ENCODE assay signal across 36 mouse cellular contexts in the genomic region with DNA sequence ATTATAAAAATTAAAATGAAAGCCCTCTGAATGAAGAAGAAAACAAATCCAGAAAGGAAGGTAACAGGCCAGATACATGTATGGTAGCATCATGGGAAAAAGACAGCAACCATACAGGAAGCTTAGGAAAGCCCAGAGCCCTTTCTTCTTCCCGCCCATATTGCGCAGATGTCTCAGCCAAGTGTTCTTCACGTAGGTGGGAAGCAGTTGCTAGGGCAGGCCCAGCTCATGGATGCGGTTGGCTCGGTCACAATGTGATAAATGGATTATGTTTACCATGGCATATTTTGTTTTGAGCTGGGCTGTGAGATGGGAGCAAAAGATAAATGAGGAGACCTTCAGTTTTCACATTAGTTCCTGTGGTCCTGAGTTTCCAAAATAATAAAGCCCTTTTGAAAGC. TPM values are rescaled to one million over a fixed set of nuclear protein-coding genes. Genes with fewer than 3 reads are reported as not detected.
DNase-seq lines count a peak whose midpoint lies in the region; ATAC-seq and TF ChIP-seq lines count a peak whose summit lies in the region.
"Had no signal": no experiment of that assay in that cellular context is flagged by ENCODE, and none has a peak within 500 bp of the region (broad histone marks: within the 10 kb centered on the region; RNA-seq: fewer than 3 reads in every experiment).

No protein-coding gene starts in this region.

- no peak for TF ChIP-seq RAD21 in MEL (IDR thresholded peaks at IDR 0.05; ENCODE audit: low read depth, low read length)

- no peak for DNase-seq in forebrain, embryonic 14.5 days (ENCODE audit: low spot score)
- DNase-seq in heart, adult 11 months = peak; percentile 18
- DNase-seq in heart, adult 18-20 months = no peak
- DNase-seq in layer of hippocampus, adult 9-11 months = peak; percentile 70
- DNase-seq in layer of hippocampus, postnatal 14 days (ENCODE audit: low spot score in 2 of 2) = no peak
- no peak for DNase-seq in MEL (ENCODE audit: low read depth, low spot score)
- DNase-seq: adrenal gland, adult 2 months; adrenal gland, postnatal 14 days; B cell, adult 2 months; cerebellum, adult 11-12 months; cerebellum, adult 8-10 months; cerebellum, postnatal 10 days; cerebellum, postnatal 36 days; embryo, embryonic 11 days; gastrocnemius, adult 2 months; gastrocnemius, postnatal 14 days; heart, adult 2 months; heart, postnatal 14 days; heart, postnatal 4 days had no signal

- no peaks in the 10 kb centered on the region for H3K27me3 ChIP-seq in forebrain, embryonic 16.5 days (replicated peaks; ENCODE audit: control insufficient read depth, insufficient read depth, low read length)
- H3K27me3 ChIP-seq in forebrain, embryonic 14.5 days (replicated peaks; ENCODE audit: control insufficient read depth, insufficient read depth, low read length) = no peaks in the 10 kb centered on the region
- no peaks in the 10 kb centered on the region for H3K27me3 ChIP-seq in MEL (ENCODE audit: control insufficient read depth in 1 of 2, insufficient read depth in 2 of 2, low read length in 2 of 2)
- H3K27me3 ChIP-seq: CH12.LX; embryonic facial prominence, embryonic 13.5 days; heart, embryonic 13.5 days had no signal

- WGBS in forebrain, embryonic 16.5 days = 63% methylated on average over 5 of the region's 5 CpGs
- WGBS in forebrain, embryonic 14.5 days = 68% methylated on average over 5 of the region's 5 CpGs

- no peak overlapping the region for H3K27ac ChIP-seq in forebrain, embryonic 16.5 days (ENCODE audit: low read length)
- no peak overlapping the region for H3K27ac ChIP-seq in forebrain, embryonic 14.5 days (ENCODE audit: low read depth, low read length)
- H3K27ac ChIP-seq in MEL (ENCODE audit: control insufficient read depth, low read depth, low read length) = no peak overlapping the region
- H3K27ac ChIP-seq: embryonic facial prominence, embryonic 10.5 days; embryonic facial prominence, embryonic 13.5 days; gastrocnemius, adult 2 months; heart, adult 2 months; hindbrain, embryonic 14.5 days; hindbrain, postnatal 0 days had no signal

- no peaks in the 10 kb centered on the region for H3K9me3 ChIP-seq in forebrain, embryonic 16.5 days (ENCODE audit: control insufficient read depth, low read length)
- no peaks in the 10 kb centered on the region for H3K9me3 ChIP-seq in forebrain, embryonic 14.5 days (replicated peaks; ENCODE audit: control insufficient read depth, low read length)
- H3K9me3 ChIP-seq in MEL (replicated peaks; ENCODE audit: insufficient read depth, low read length) = no peaks in the 10 kb centered on the region
- H3K9me3 ChIP-seq: embryonic facial prominence, embryonic 10.5 days; embryonic facial prominence, embryonic 13.5 days; G1E; heart, embryonic 10.5 days; heart, embryonic 13.5 days had no signal

- no peak overlapping the region for H3K4me3 ChIP-seq in forebrain, embryonic 16.5 days (replicated peaks; ENCODE audit: low read length)
- no peak overlapping the region for H3K4me3 ChIP-seq in forebrain, embryonic 14.5 days (ENCODE audit: low read depth, low read length)
- H3K4me3 ChIP-seq in MEL (ENCODE audit: control insufficient read depth in 1 of 2, insufficient read depth in 1 of 2, low read depth in 2 of 2, low read length in 2 of 2) = no peak overlapping the region
- H3K4me3 ChIP-seq: embryonic facial prominence, embryonic 10.5 days; embryonic facial prominence, embryonic 13.5 days; erythroblast, embryonic 14.5 days; gastrocnemius, adult 2 months; heart, adult 2 months; heart, embryonic 10.5 days; heart, embryonic 13.5 days had no signal

- peaks cover 78% of the 10 kb centered on the region for H3K79me2 ChIP-seq in MEL (ENCODE audit: control insufficient read depth, insufficient read depth, low read length, poor library complexity)

- no peak overlapping the region for H3K9ac ChIP-seq in forebrain, embryonic 16.5 days (replicated peaks; ENCODE audit: low read depth, low read length)
- no peak overlapping the region for H3K9ac ChIP-seq in forebrain, embryonic 14.5 days (ENCODE audit: low read length)
- H3K9ac ChIP-seq in MEL (ENCODE audit: control insufficient read depth, low read depth, low read length, poor library complexity, severe bottlenecking) = no peak overlapping the region
- H3K9ac ChIP-seq: embryonic facial prominence, embryonic 13.5 days; heart, embryonic 13.5 days; hindbrain, embryonic 14.5 days had no signal

- peaks cover 72% of the 10 kb centered on the region for H3K4me1 ChIP-seq in forebrain, embryonic 16.5 days (replicated peaks; ENCODE audit: control insufficient read depth, insufficient read depth, low read length)
- H3K4me1 ChIP-seq in forebrain, embryonic 14.5 days (ENCODE audit: control insufficient read depth, insufficient read depth, low read length) = peaks cover 58% of the 10 kb centered on the region
- H3K4me1 ChIP-seq in MEL (ENCODE audit: control insufficient read depth in 1 of 2, insufficient read depth in 2 of 2, low read length in 2 of 2) = peaks cover 6 to 21% of the 10 kb centered on the region in 2 experiments; a peak in 3 of 4 replicates

- no peak for TF ChIP-seq POLR2A in MEL (IDR thresholded peaks at IDR 0.05; ENCODE audit: control insufficient read depth in 1 of 2, insufficient read depth in 1 of 2, low read depth in 1 of 2, low read length in 2 of 2, poor library complexity in 1 of 2)

- no peak for TF ChIP-seq CTCF in MEL (IDR thresholded peaks at IDR 0.05 in 2 of 3, conservative IDR thresholded peaks at IDR 0.05 in 1 of 3; ENCODE audit: control insufficient read depth in 1 of 3, insufficient read depth in 1 of 3, low read depth in 2 of 3, low read length in 3 of 3, poor library complexity in 1 of 3, severe bottlenecking in 1 of 3)

- no peak for ATAC-seq in forebrain, embryonic 16.5 days
- no peak for ATAC-seq in forebrain, embryonic 14.5 days
- no peak for ATAC-seq in megakaryocyte, adult 5-6 weeks (ENCODE audit: poor library complexity, severe bottlenecking)
- ATAC-seq: hindbrain, postnatal 0 days; inflammation-experienced regulatory T-cells, adult 6 months; intestine, postnatal 0 days had no signal

- H3K4me2 ChIP-seq in forebrain, embryonic 16.5 days (ENCODE audit: low read length) = peak overlapping the region; percentile 23; the same call in 1 of the 2 replicates
- H3K4me2 ChIP-seq in forebrain, embryonic 14.5 days (ENCODE audit: low read length) = no peak overlapping the region
- H3K4me2 ChIP-seq: embryonic facial prominence, embryonic 13.5 days; heart, embryonic 13.5 days; hindbrain, embryonic 14.5 days had no signal

- no peak for TF ChIP-seq EP300 in MEL (IDR thresholded peaks at IDR 0.05; ENCODE audit: low read depth in 1 of 2, low read length in 2 of 2)

- H3K36me3 ChIP-seq in forebrain, embryonic 16.5 days (ENCODE audit: control insufficient read depth, insufficient read depth) = no peaks in the 10 kb centered on the region
- H3K36me3 ChIP-seq in forebrain, embryonic 14.5 days (ENCODE audit: control insufficient read depth, insufficient read depth, low read length) = peaks cover 8% of the 10 kb centered on the region; the same call in 1 of the 2 replicates
- H3K36me3 ChIP-seq in MEL (ENCODE audit: control insufficient read depth in 1 of 2, insufficient read depth in 2 of 2, low read length in 2 of 2) = peaks cover 43 to 67% of the 10 kb centered on the region in 2 experiments
- H3K36me3 ChIP-seq: embryonic facial prominence, embryonic 13.5 days; heart, embryonic 10.5 days; heart, embryonic 13.5 days had no signal

TF ChIP-seq in MEL, 35 proteins besides CTCF, POLR2A, EP300 and RAD21:
- TF ChIP-seq TBP (IDR thresholded peaks at IDR 0.05; ENCODE audit: low read depth, low read length) (no peak), POLR2AphosphoS2 (IDR thresholded peaks at IDR 0.05; ENCODE audit: low read length) (peak; percentile 48; the same call in 1 of the 2 replicates)

RNA-seq across cellular contexts. Expression of a gene that starts 29.6 kb away (rescaled TPM):
- 236 and 244 TPM in 2 replicates for polyA plus RNA-seq in forebrain, embryonic 16.5 days (2015; fragmentation: Nextera tagmentation; extraction: Ambion mirVana)
- 148 and 174 TPM in 2 replicates for polyA plus RNA-seq in forebrain, embryonic 14.5 days (2014; fragmentation: Nextera tagmentation; extraction: Ambion mirVana)
- total RNA-seq in heart, adult 18-20 months (2021) = 1 to 10 TPM; 2.1 to 2.6 TPM
- total RNA-seq in layer of hippocampus, postnatal 14 days (2021) = 100 to 1,000 TPM; 125 to 127 TPM
- total RNA-seq in MEL (2012; rRNA removed) = 37.0 and 43.8 TPM in 2 replicates
- polyA plus RNA-seq in MEL (2012; ENCODE audit: insufficient read depth in 1 of 2, insufficient read length in 2 of 2, low read depth in 1 of 2, low replicate concordance in 2 of 2, missing spikeins in 1 of 2) = 100 to 1,000 TPM in 1 of 2 experiments, 10 to 100 TPM in 1; 83.8 to 112 TPM
- 31.4 and 33.7 TPM in 2 replicates for total RNA-seq in megakaryocyte, adult 5-6 weeks (2015)
- 16.2 and 34.6 TPM in 2 replicates for total RNA-seq in megakaryocyte, adult 5-6 weeks (2017)
- total RNA-seq: gastrocnemius, adult 2 months had no signal

RNA-seq across cellular contexts. Expression of a gene that starts 32.6 kb away (rescaled TPM):
- polyA plus RNA-seq in forebrain, embryonic 16.5 days (2015; fragmentation: Nextera tagmentation; extraction: Ambion mirVana) = not detected in 2 replicates
- polyA plus RNA-seq in forebrain, embryonic 14.5 days (2014; fragmentation: Nextera tagmentation; extraction: Ambion mirVana) = 0.32 and 0.41 TPM in 2 replicates
- not detected for total RNA-seq in heart, adult 18-20 months (2021)
- 1 to 10 TPM in 1 of 2 experiments, under 1 TPM in 1; 0.72 to 1.1 TPM for total RNA-seq in layer of hippocampus, postnatal 14 days (2021)
- not detected in 2 replicates for total RNA-seq in MEL (2012; rRNA removed)
- not detected for polyA plus RNA-seq in MEL (2012; ENCODE audit: insufficient read depth in 1 of 2, insufficient read length in 2 of 2, low read depth in 1 of 2, low replicate concordance in 2 of 2, missing spikeins in 1 of 2)
- total RNA-seq in megakaryocyte, adult 5-6 weeks (2015) = not detected in 2 replicates
- total RNA-seq in megakaryocyte, adult 5-6 weeks (2017) = not detected in 2 replicates
- total RNA-seq: adrenal gland, adult 2 months; adrenal gland, postnatal 14 days; adrenal gland, postnatal 4 days; CH12.LX; gastrocnemius, adult 2 months; gastrocnemius, postnatal 14 days; gastrocnemius, postnatal 4 days; heart, adult 2 months; heart, postnatal 14 days; heart, postnatal 4 days; hindbrain, postnatal 0 days had no signal
- polyA plus RNA-seq: adrenal gland, adult 2 months; embryonic facial prominence, embryonic 10.5 days; embryonic facial prominence, embryonic 13.5 days; erythroblast, embryonic 14.5 days; G1E; heart, adult 2 months; heart, embryonic 10.5 days; heart, embryonic 13.5 days; heart, embryonic 16.5 days; hindbrain, embryonic 11.5 days; hindbrain, embryonic 14.5 days; hindbrain, postnatal 0 days; inflammation-experienced regulatory T-cells, adult 6 months; intestine, postnatal 0 days had no signal

Comparison
In these comparisons a context has a peak if more than half of its experiments do, and no peak if none do; other contexts are left out.
1. DNase-seq: peak in heart, adult 11 months (single experiment) and layer of hippocampus, adult 9-11 months (single experiment); none in forebrain, embryonic 14.5 days (single experiment), heart, adult 18-20 months (0 of 2), layer of hippocampus, postnatal 14 days (0 of 2) and MEL (single experiment).
2. RNA of a gene that starts 29.6 kb away (total RNA-seq): 125 to 127 TPM in layer of hippocampus, postnatal 14 days, 37.0 to 43.8 TPM in MEL and 16.2 to 34.6 TPM in megakaryocyte, adult 5-6 weeks; 2.1 to 2.6 TPM in heart, adult 18-20 months; every median in the first group is over 4 times any median in the second.